Mouse (Mus musculus) adrenal gland, adult 2 months (tissue): ENCODE measurements around the gene Cadm1. TPM values are rescaled to one million over a fixed set of nuclear protein-coding genes. Genes with fewer than 3 reads are reported as not detected.

Experiments
- DNase-seq: peaks from one replicate; pipeline ENCODE4 v3.0.0; 2021
- polyA plus RNA-seq: library from polyadenylated mRNA; depleted of rRNA; stranded (reverse); fragments of >200 nt; gene quantifications from 2 replicates; pipeline ENCODE4 v1.2.3, GENCODE M21; 2012
- total RNA-seq, 2 experiments: library from RNA; stranded (reverse); gene quantifications; 2 replicates each; pipeline ENCODE4 v1.2.3; 2021

The Cadm1 gene
- total and polyA plus RNA-seq, 3 experiments: 6.6 to 47.7 (median 33.5) TPM

DNA sequence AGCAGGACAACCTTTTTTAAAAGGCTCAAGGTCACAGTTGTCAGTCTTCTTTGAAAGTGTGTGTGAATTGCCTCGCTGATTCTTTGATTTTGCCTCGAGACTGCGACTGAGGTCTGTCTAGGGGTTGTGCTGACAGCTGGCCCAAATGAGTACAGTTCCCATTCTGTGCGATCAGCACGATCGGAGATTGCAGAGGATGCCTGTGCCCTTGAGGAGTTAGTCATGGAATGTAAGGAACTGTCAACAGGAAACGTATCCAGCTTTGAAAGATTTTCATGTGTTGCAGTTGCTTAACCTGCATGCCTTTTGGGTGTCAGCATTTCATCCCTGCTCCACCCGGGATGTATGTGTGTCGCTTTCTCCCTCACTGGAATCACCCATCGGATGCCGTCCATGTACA, 141.6 kb downstream of the Cadm1 start:
- peak; percentile 19 for DNase-seq

- DNase-seq: peak; percentile 33
Measured at GRCm38 (mm10) chr9:47674766-47675713, 145.1 kb downstream of the Cadm1 start.

DNA sequence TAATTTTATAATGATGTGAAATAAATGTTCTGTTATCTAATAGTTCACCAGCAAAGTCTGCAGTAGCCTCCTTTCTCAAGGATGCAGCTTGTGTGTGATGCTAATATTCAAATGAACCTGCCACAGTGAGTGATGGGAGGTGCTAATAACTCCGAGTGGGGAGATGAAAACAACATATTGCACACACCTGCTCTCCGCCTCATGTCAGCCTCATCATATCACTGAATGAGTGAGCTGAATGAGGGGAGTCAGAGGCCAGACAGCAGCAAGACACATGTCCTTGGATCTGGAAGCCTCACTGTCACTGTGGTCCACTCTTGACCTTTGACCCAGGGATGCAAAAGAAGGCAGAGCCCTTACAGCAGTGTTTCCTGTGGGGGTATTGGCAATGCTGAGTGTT, 156.9 kb downstream of the Cadm1 start:
- no peak for DNase-seq

DNA sequence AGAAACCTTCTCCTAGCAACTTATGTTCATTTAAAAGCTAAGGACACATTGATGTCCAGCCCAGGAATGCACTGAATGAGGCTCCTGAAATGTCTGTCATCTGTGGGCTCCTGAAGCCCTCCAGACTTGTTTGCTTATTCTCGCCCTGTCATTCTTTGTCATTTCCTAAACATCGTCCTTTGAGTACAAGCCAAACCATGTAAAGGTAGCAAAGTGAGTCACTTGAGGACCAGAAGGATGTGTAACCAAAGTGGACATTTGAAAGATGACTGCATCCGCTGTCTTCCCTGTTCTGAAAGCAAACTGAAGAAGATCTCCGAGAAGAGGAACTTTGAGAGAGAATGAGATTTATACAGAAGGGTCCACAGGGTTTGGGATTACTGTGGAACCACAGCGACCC, 157.6 kb downstream of the Cadm1 start:
- DNase-seq: no peak

GRCm38 (mm10) chr9:47688297-47688696, 158.3 kb downstream of the Cadm1 start:
- peak; percentile 69 for DNase-seq

GRCm38 (mm10) chr9:47692911-47693310, 162.9 kb downstream of the Cadm1 start:
- DNase-seq: no peak

GRCm38 (mm10) chr9:47699026-47699425, 169.1 kb downstream of the Cadm1 start:
- peak; percentile 54 for DNase-seq

DNA sequence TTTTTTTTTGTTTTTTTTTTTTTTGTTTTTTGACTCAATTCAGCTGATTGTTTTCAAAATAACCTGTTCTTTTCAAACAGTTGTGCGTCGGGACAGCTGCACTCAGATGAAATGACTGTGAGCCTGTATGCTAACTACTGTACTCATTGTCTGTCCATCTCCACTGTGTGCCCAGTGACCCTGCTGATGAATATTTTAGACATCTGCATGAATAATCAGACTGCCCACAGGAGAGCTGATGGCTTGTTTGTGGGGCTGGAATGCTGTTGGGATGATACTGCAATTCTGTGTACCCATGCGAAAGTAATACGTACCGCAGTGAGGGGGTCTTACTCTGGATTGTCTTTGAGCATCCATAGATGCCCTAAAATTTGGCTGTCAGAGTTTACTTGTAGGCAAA, 170.0 kb downstream of the Cadm1 start:
- DNase-seq: no peak

GRCm38 (mm10) chr9:47703026-47703876, 173.3 kb downstream of the Cadm1 start:
- DNase-seq: no peak

- DNase-seq: no peak
Measured at GRCm38 (mm10) chr9:47706341-47706740, 176.4 kb downstream of the Cadm1 start.

GRCm38 (mm10) chr9:47707326-47707725, 177.4 kb downstream of the Cadm1 start:
- no peak for DNase-seq

DNA sequence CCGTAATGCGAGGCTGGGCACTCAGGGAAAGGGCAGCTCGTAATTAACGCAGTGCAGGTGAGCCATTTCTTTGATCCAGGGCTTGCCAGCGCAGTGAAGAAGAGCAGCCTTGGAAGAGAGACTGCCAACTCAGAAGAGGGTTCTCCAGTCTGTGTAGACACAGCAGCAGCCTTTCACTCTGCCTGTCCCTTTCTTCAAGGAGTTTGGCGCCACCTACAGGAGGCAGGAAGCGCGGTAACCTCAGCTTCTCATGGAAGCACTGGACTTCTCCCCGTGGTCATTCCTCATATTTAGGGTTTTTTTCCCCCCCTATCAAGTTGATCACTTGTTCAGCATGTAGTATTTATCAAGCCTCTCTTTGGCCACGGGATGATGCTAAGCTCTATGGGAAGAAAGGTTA, 178.3 kb downstream of the Cadm1 start:
- peak; percentile 74 for DNase-seq

DNA sequence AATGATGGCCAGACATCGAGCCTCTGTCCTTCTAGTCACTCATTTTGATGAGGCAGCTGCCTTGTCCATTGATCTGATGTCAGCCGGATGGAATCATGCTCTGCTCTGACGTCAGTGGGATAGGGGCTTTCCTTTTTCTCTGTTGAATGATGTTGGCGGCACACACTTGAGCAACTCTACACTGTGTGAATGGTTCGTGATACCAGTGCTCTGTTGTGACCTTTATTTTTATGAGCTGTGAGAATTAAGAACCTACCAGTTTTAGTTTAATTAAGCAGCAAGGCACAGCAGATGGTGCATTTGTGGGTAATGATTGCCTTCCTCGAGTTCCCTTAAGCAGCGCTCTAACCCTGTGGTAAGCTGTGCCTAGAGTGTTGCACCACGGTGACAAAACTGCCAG, 181.0 kb downstream of the Cadm1 start:
- no peak for DNase-seq

- no peak for DNase-seq
Measured at GRCm38 (mm10) chr9:47714541-47714940, 184.6 kb downstream of the Cadm1 start.

DNA sequence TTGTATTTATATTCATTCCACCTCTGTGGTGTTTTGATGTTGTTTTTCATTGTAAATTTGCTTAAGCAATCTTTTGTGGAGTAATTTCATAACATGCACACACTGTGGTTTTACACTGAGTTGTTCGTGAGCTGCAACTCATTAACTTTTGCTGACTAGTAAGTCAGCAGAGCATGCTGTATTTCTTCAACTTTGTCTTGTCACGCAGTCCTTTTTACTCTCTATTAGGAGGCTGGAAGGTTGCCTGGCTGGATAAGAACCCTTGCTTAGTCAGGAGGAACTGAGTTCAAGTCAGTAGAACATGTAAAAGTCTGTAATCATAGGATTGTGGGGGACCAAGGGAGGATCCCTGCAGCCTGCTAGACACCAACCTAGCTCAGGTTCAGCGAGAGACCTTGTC, 185.4 kb downstream of the Cadm1 start:
- DNase-seq: no peak

DNA sequence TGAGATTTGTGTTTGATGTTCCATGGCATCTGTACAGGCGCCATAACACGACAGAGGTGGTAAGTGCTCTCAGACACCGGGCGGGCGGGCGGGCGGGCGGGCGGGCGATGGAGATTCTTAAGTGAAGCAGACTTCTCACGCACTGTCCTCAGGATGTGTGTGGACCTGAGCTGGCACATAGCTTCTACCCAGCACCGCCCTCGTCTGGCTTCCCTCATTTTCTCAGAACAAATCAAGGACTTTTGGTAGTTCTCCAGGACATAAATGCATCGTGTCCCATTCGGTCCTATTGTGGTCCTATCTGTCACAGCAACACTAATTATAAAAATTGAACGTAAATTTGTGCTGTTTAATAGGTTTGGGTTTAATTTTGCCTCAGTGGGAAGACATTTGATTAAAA, 186.9 kb downstream of the Cadm1 start:
- DNase-seq: no peak

- DNase-seq: no peak
Measured at GRCm38 (mm10) chr9:47727611-47728010, 197.6 kb downstream of the Cadm1 start.

DNA sequence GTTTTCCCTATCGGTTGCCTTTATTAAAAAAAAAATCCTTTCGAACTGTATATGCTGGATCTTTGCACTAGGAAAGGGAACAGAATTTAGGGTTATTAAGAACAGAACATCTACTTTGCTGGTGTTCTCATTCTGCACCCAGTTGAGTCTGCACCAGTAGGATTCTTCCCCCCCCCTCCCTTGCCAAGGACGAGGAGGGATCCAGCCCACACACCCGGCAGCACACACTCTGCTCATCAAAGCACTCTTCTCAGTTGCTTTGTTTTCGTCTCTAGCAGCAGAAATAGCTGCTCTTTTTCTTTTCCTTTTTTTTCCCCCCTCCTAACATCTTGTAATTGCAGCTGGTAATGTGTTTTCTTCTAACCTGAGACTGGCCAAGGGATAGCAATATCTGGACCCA, 198.9 kb downstream of the Cadm1 start:
- no peak for DNase-seq

DNA sequence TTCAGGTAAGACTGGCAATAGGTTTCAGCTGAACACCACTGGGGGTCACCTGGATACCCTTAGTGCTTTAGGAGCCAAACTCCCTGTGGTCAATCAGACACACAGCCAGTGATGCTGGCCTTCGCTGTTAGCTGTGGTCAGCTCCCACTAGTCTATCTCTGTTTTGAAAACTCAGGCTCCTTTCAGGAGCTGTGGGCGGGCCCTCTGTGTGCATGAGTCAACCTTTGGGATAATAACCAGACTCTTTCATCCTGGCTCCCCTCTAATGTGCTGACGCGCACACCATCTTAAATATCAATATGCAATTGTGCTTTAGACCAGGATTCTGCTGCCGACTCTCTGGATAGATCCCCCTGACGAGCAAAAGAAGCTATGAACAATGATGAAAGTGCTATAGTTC, 200.3 kb downstream of the Cadm1 start:
- DNase-seq: peak; percentile 48

- DNase-seq: peak; percentile 59
Measured at GRCm38 (mm10) chr9:47733780-47734451, 203.9 kb downstream of the Cadm1 start.

DNA sequence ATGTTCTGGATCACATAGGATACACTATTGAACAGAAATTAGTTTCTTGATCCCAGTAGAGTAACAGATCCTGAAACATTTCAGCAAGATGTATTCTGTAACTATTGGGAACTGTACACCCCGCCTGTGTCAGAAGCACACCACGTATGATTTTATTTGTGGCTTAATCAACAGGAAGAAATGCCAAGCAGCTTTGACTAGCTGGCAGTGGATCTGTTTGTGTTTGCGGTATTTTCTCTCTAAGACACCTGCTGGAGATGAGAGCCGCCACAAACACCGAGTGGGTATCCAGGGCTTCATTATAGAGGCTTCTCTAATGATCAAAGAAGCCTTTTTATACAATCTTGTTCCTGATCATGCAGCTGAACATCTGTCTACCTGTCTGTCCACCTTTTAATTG, 204.9 kb downstream of the Cadm1 start:
- no peak for DNase-seq

GRCm38 (mm10) chr9:47738799-47739198, 208.8 kb downstream of the Cadm1 start:
- no peak for DNase-seq
